Mouse (Mus musculus) liver, postnatal 0 days (tissue): ENCODE data around the gene Ccdc12. TPM values are rescaled to one million over a fixed set of nuclear protein-coding genes. Genes with fewer than 3 reads are reported as not detected.
A peak's percentile ranks its signal among the peaks of the same experiment; 100 is the strongest.

Experiments
- ATAC-seq: fragments of 200-750 bp; cut with Nextera tagmentation; 2 replicates; pipeline ENCODE4 v1.8.0; 2017; ENCODE audit warnings: mild to moderate bottlenecking, moderate library complexity
- DNase-seq: peaks from one replicate; pipeline ENCODE4 v3.0.0-alpha.2; 2016
- H3K27ac ChIP-seq: fragments of 300-500 bp; sonication (generic); 2 replicates; pipeline ENCODE4 v1.5.1; 2014; ENCODE audit warnings: antibody characterized with exemption, moderate library complexity, mild to moderate bottlenecking, low read depth
- H3K27me3 ChIP-seq: fragments of 300-500 bp; sonication (generic); 2 replicates; pipeline ENCODE4 v1.6.1; 2014; ENCODE audit warnings: low read length, control low read depth, mixed read lengths; ENCODE audit not compliant: insufficient read depth
- H3K36me3 ChIP-seq: fragments of 300-500 bp; sonication (generic); replicated peaks from 2 replicates; pipeline ENCODE4 v1.6.1; 2014; ENCODE audit warnings: mild to moderate bottlenecking, control low read depth, low read length, moderate library complexity, mixed read lengths; ENCODE audit not compliant: insufficient read depth
- H3K4me1 ChIP-seq: fragments of 300-500 bp; sonication (generic); 2 replicates; pipeline ENCODE4 v1.6.1; 2014; ENCODE audit warnings: antibody characterized with exemption, mild to moderate bottlenecking, control low read depth; ENCODE audit not compliant: insufficient read depth
- H3K4me2 ChIP-seq: fragments of 300-500 bp; sonication (generic); 2 replicates; pipeline ENCODE4 v1.6.1; 2014; ENCODE audit warnings: low read depth, mild to moderate bottlenecking, low read length, moderate library complexity, mixed read lengths
- H3K4me3 ChIP-seq: fragments of 300-500 bp; sonication (generic); 2 replicates; pipeline ENCODE4 v1.5.1; 2014; ENCODE audit warnings: low read depth, low read length
- H3K9ac ChIP-seq: fragments of 300-500 bp; sonication (generic); replicated peaks from 2 replicates; pipeline ENCODE4 v1.6.1; 2014; ENCODE audit warnings: mild to moderate bottlenecking, moderate library complexity
- H3K9me3 ChIP-seq: fragments of 300-500 bp; sonication (generic); 2 replicates; pipeline ENCODE4 v1.6.1; 2016; ENCODE audit warnings: mild to moderate bottlenecking, control low read depth, low read length, mixed read lengths
- CTCF ChIP-seq: sonication (generic); IDR thresholded peaks from 2 replicates; pipeline ENCODE4 v1.5.1; 2016; ENCODE audit warnings: antibody characterized with exemption, low read depth
- EP300 ChIP-seq: IDR thresholded peaks from 2 replicates; pipeline ENCODE4 v1.6.1; 2016; ENCODE audit warnings: antibody characterized with exemption, low read depth, mild to moderate bottlenecking
- WGBS: fragments of 180-500 bp; shearing (Covaris S2); extraction: QIAGEN DNeasy Blood & Tissue Kit; methylation state at CpG from one replicate; pipeline ENCODE4 v1.1.7; 2014; ENCODE audit not compliant: insufficient replicate concordance; 5-methylcytosine and 5-hydroxymethylcytosine counted together
- polyA plus RNA-seq: library from polyadenylated mRNA; unstranded; fragments of >200 nt; fragmentation: Nextera tagmentation; extraction: Ambion mirVana; gene quantifications from 2 replicates; pipeline ENCODE4 v1.2.1, GENCODE M21; 2015

The Ccdc12 gene
- polyA plus RNA-seq, 1 experiment from 2014 or later = 69.3 TPM

DNA sequence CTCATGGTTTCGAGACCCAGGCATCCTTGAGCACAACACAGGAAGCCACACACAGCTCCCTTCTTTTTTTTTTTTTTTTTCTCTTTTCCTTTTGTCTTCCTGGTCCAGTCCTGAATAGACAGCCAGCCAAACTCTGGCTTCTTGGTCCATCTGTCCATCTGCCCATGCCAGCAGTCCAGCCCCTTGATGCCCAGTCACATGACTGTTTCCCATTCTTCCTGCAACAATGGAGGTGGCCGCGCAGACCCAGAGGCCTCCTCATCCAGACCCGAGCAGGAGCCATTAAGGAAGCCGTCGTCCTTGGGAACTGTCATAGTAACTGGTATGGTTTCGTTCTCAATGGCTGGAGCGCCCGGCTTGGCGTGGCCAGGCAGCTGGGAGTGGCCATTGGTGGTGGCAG is 65.8 kb downstream of the Ccdc12 start:
- no peak for DNase-seq
- WGBS = 79% methylated on average over 10 of the region's 10 CpGs
- no peaks in the 10 kb centered on the region for H3K36me3 ChIP-seq
- no peak overlapping the region for H3K9ac ChIP-seq
- H3K9me3 ChIP-seq = no peaks in the 10 kb centered on the region
- H3K4me1 ChIP-seq = no peaks in the 10 kb centered on the region
- TF ChIP-seq CTCF = no peak
- TF ChIP-seq EP300 = no peak
- H3K27ac ChIP-seq = no peak overlapping the region
- ATAC-seq = no peak
- H3K4me3 ChIP-seq = no peak overlapping the region
- H3K27me3 ChIP-seq = peaks cover 10% of the 10 kb centered on the region
- no peak overlapping the region for H3K4me2 ChIP-seq

- 31% methylated on average over 9 of the region's 9 CpGs for WGBS
- Histone ChIP-seq H3K4me1 (no peaks in the 10 kb centered on the region), H3K9ac (no peak overlapping the region), H3K4me2 (no peak overlapping the region), H3K4me3 (no peak overlapping the region), H3K9me3 (no peaks in the 10 kb centered on the region), H3K36me3 (no peaks in the 10 kb centered on the region), H3K27me3 (peaks cover 18% of the 10 kb centered on the region), H3K27ac (no peak overlapping the region)
- no peak for DNase-seq
- TF ChIP-seq EP300 = no peak
- TF ChIP-seq CTCF = no peak
- ATAC-seq = no peak
Observed at GRCm38 (mm10) chr9:110725721-110726135, 69.4 kb downstream of the Ccdc12 start.

DNA sequence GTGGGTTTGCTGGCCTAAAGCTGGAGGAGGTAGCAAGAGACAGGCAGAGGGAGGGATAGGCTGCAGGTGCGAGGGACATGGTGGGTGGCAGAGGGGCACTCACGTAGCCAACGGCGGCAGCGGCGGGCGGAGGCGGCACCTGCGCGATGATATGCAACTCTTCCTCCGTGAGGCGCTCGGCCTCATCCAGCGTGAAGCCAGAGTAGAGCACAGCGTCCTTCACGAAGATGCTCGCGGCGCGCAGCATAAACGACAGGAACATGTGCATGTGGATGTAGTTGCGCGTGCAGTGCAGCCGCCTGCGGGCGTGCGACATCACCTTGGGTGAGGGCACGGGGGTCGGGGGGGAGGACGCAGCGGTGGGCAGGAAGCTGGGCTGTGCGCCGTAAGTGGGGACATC is 70.6 kb downstream of the Ccdc12 start:
- no peak overlapping the region for H3K9ac ChIP-seq
- 20% methylated on average over 32 of the region's 33 CpGs for WGBS
- no peaks in the 10 kb centered on the region for H3K9me3 ChIP-seq
- TF ChIP-seq EP300 (no peak), CTCF (no peak)
- H3K4me2 ChIP-seq = no peak overlapping the region
- peaks cover 18% of the 10 kb centered on the region for H3K27me3 ChIP-seq
- no peak for ATAC-seq
- no peak for DNase-seq
- H3K4me3 ChIP-seq = no peak overlapping the region
- no peak overlapping the region for H3K27ac ChIP-seq
- H3K36me3 ChIP-seq = no peaks in the 10 kb centered on the region
- peaks cover under 1% of the 10 kb centered on the region; the same call in 1 of the 2 replicates for H3K4me1 ChIP-seq

DNA sequence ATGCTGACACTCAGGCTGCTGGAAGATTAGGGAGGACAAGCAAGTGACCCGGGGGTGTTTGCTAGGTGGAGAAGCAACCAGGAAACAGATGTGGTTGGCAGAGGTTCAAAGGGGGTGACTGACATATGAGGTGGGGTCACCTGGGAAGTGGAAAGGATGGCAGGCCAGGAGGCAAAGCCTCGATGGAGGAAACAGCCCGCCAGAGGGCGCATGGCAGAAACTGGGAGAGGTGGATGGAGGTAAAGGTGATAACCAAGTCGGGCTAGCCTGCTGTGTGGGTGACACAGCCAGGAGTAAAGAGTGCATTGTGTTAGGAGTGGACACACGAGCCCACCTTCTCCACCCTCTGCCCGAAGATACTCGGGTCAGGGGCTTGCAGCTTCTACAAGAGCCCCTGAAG is 73.5 kb downstream of the Ccdc12 start:
- Histone ChIP-seq H3K36me3 (no peaks in the 10 kb centered on the region), H3K27me3 (peaks cover 21% of the 10 kb centered on the region), H3K9ac (no peak overlapping the region), H3K4me2 (no peak overlapping the region), H3K4me1 (peaks cover 25% of the 10 kb centered on the region), H3K27ac (no peak overlapping the region), H3K4me3 (no peak overlapping the region), H3K9me3 (no peaks in the 10 kb centered on the region)
- DNase-seq (peak; percentile 78), ATAC-seq (no peak)
- TF ChIP-seq CTCF (peak; percentile 73), EP300 (no peak)
- 16% methylated on average over 8 of the region's 8 CpGs for WGBS

DNA sequence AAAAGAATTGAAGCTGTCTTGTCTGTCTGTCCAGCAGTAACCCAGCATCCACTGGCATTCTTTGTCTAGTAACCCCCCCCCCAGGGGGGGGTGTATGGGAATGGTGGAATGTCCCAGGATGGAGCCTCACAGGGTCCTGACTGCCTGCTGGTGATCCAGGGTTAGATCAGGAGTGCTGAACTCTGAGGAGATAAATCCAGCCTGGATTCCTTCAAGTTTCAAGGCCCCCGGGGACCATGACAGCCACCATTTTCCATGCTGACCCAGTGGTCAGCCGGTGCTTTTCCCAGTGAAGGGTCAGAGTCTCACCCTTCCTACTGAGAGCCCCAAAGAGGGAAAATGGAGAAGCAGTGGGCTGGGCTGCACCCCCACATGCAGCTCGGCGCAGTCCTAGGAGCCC is 75.6 kb downstream of the Ccdc12 start:
- TF ChIP-seq CTCF (no peak), EP300 (no peak)
- H3K4me2 ChIP-seq = no peak overlapping the region; the same call in 1 of the 2 replicates
- ATAC-seq = no peak
- WGBS = 43% methylated on average over 4 of the region's 4 CpGs
- H3K36me3 ChIP-seq = no peaks in the 10 kb centered on the region
- DNase-seq = no peak
- no peaks in the 10 kb centered on the region for H3K9me3 ChIP-seq
- H3K27ac ChIP-seq = no peak overlapping the region
- no peak overlapping the region for H3K9ac ChIP-seq
- peaks cover 13% of the 10 kb centered on the region for H3K27me3 ChIP-seq
- peaks cover 27% of the 10 kb centered on the region for H3K4me1 ChIP-seq
- no peak overlapping the region for H3K4me3 ChIP-seq

GRCm38 (mm10) chr9:110732623-110733022 is 76.3 kb downstream of the Ccdc12 start:
- H3K36me3 ChIP-seq = no peaks in the 10 kb centered on the region
- WGBS = under 1% methylated on average over 22 of the region's 26 CpGs
- ATAC-seq = peak; percentile 76
- no peaks in the 10 kb centered on the region for H3K9me3 ChIP-seq
- peak overlapping the region; percentile 74 for H3K4me2 ChIP-seq
- H3K27ac ChIP-seq = peak overlapping the region; percentile 65; the same call in 1 of the 2 replicates
- H3K4me1 ChIP-seq = peaks cover 27% of the 10 kb centered on the region
- DNase-seq = peak; percentile 83
- peaks cover 5% of the 10 kb centered on the region for H3K27me3 ChIP-seq
- peak overlapping the region; percentile 43 for H3K4me3 ChIP-seq
- no peak for TF ChIP-seq CTCF
- no peak for TF ChIP-seq EP300
- peak overlapping the region; percentile 26 for H3K9ac ChIP-seq

GRCm38 (mm10) chr9:110733102-110733501 is 76.8 kb downstream of the Ccdc12 start:
- ATAC-seq (peak; percentile 18; the same call in 1 of the 2 replicates), DNase-seq (no peak)
- H3K36me3 ChIP-seq = no peaks in the 10 kb centered on the region
- WGBS = 7% methylated on average over 8 of the region's 8 CpGs
- H3K9ac ChIP-seq = peak overlapping the region; percentile 26
- peaks cover 3% of the 10 kb centered on the region; the same call in 1 of the 2 replicates for H3K27me3 ChIP-seq
- TF ChIP-seq EP300 (no peak), CTCF (no peak)
- H3K9me3 ChIP-seq = no peaks in the 10 kb centered on the region
- peak overlapping the region; percentile 74 for H3K4me2 ChIP-seq
- peak overlapping the region; percentile 65; the same call in 1 of the 2 replicates for H3K27ac ChIP-seq
- H3K4me3 ChIP-seq = peak overlapping the region; percentile 43
- H3K4me1 ChIP-seq = peaks cover 27% of the 10 kb centered on the region
